Mouse (Mus musculus): Measurements from ENCODE around the gene Crot.
A peak's percentile ranks its signal among the peaks of the same experiment; 100 is the strongest.
"Not testable (repeated sequence)": the region's sequence is repeated elsewhere in the genome, so short reads cannot be mapped to it uniquely, and the experiment has no call there.

Crot gene

GRCm38 (mm10) chr5:8996686-8997512 lies at the start of gene Crot:
Gene Crot (minus strand): TSS chr5:8997324.
- DNase-seq (ENCODE audit: low spot score in 2 of 2) = peak; percentile 92

- DNase-seq (ENCODE audit: low spot score in 2 of 2) = no peak
These were observed 48.8 kb upstream of the Crot start for GRCm38 (mm10) chr5:9045904-9046303.

- DNase-seq (ENCODE audit: low spot score in 2 of 2) = no peak
These were observed 47.7 kb upstream of the Crot start for GRCm38 (mm10) chr5:9044821-9045220.

- DNase-seq (ENCODE audit: low spot score in 2 of 2) = no peak
These were observed 46.6 kb upstream of the Crot start for GRCm38 (mm10) chr5:9043582-9044267.

GRCm38 (mm10) chr5:9042721-9043416 lies 45.7 kb upstream of the Crot start:
- no peak for DNase-seq (ENCODE audit: low spot score in 2 of 2)

- DNase-seq (ENCODE audit: low spot score in 2 of 2) = no peak
These were observed 43.6 kb upstream of the Crot start for GRCm38 (mm10) chr5:9040665-9041215.

- DNase-seq (ENCODE audit: low spot score in 2 of 2) = no peak
These were observed 42.9 kb upstream of the Crot start for GRCm38 (mm10) chr5:9039978-9040377.

- DNase-seq (ENCODE audit: low spot score in 2 of 2) = peak; percentile 27 to 46
These were observed 40.2 kb upstream of the Crot start for GRCm38 (mm10) chr5:9037292-9037691.

- no peak for DNase-seq (ENCODE audit: low spot score in 2 of 2)
These were observed 38.3 kb upstream of the Crot start for GRCm38 (mm10) chr5:9035457-9035856.

- DNase-seq (ENCODE audit: low spot score in 2 of 2) = no peak
These were observed 37.4 kb upstream of the Crot start for GRCm38 (mm10) chr5:9034535-9034934.

- no peak for DNase-seq (ENCODE audit: low spot score in 2 of 2)
These were observed 36.7 kb upstream of the Crot start for GRCm38 (mm10) chr5:9033843-9034242.

GRCm38 (mm10) chr5:9032641-9033040 lies 35.5 kb upstream of the Crot start:
- DNase-seq (ENCODE audit: low spot score in 2 of 2) = no peak

GRCm38 (mm10) chr5:9032101-9032590 lies 35.0 kb upstream of the Crot start:
- no peak for DNase-seq (ENCODE audit: low spot score in 2 of 2)

- DNase-seq (ENCODE audit: low spot score in 2 of 2) = no peak
These were observed 31.2 kb upstream of the Crot start for GRCm38 (mm10) chr5:9028266-9028841.

GRCm38 (mm10) chr5:9015352-9015751 lies 18.2 kb upstream of the Crot start:
- no peak for DNase-seq (ENCODE audit: low spot score in 2 of 2)

GRCm38 (mm10) chr5:9014774-9015173 lies 17.6 kb upstream of the Crot start:
- no peak for DNase-seq (ENCODE audit: low spot score in 2 of 2)

GRCm38 (mm10) chr5:9011374-9011773 lies 14.2 kb upstream of the Crot start:
- no peak for DNase-seq (ENCODE audit: low spot score in 2 of 2)

- DNase-seq (ENCODE audit: low spot score in 2 of 2) = no peak
These were observed 13.0 kb upstream of the Crot start for GRCm38 (mm10) chr5:9010166-9010565.

GRCm38 (mm10) chr5:9006585-9006984 lies 9.5 kb upstream of the Crot start:
- not testable (repeated sequence) for DNase-seq (ENCODE audit: low spot score in 2 of 2)

GRCm38 (mm10) chr5:9000006-9000405 lies 2.9 kb upstream of the Crot start:
- DNase-seq (ENCODE audit: low spot score in 2 of 2) = not testable (repeated sequence)

- no peak for DNase-seq (ENCODE audit: low spot score in 2 of 2)
These were observed 2.0 kb upstream of the Crot start for GRCm38 (mm10) chr5:8999108-8999507.

- DNase-seq (ENCODE audit: low spot score in 2 of 2) = no peak
These were observed 380 bp upstream of the Crot start for GRCm38 (mm10) chr5:8997513-8997895.
